Comparison of ENCODE assay signal across 8 mouse cellular contexts in the genomic region with DNA sequence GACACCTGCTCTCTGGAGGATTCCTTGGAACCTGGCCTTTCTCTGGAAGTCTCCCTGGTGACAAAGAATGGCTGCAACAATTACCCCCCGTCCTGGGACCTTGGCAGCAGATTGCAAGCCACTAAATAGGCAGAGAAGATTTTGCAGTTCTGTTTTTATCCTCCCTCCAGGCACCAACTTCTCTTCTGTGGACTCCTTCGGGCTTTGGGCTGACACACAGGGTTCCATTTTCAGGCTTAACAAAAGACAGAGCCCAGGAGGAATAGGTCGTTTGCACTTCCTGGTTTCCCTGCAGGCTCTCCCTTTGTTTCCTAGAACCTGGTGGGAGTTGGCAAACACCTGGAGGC. TPM values are rescaled to one million over a fixed set of nuclear protein-coding genes. Genes with fewer than 3 reads are reported as not detected.
DNase-seq lines count a peak whose midpoint lies in the region; ATAC-seq and TF ChIP-seq lines count a peak whose summit lies in the region.

No protein-coding gene starts in this region.

- H3K4me3 ChIP-seq in neural tube, embryonic 11.5 days (ENCODE audit: low read depth, low read length) = no peak overlapping the region
- no peak overlapping the region; the same call in 1 of the 2 replicates for H3K4me3 ChIP-seq in forebrain, embryonic 16.5 days (replicated peaks; ENCODE audit: low read length)
- H3K4me3 ChIP-seq in intestine, postnatal 0 days (ENCODE audit: low read depth, low read length) = no peak overlapping the region
- peak overlapping the region; percentile 13; the same call in 1 of the 2 replicates for H3K4me3 ChIP-seq in stomach, embryonic 15.5 days (replicated peaks)

- no peak for DNase-seq in neural tube, embryonic 11.5 days (ENCODE audit: low spot score)
- no peak for DNase-seq in neural tube, embryonic 10.5 days (ENCODE audit: extremely low spot score, low spot score)
- no peak for DNase-seq in ovary, postnatal 10 days (ENCODE audit: low spot score)
- no peak for DNase-seq in lung, postnatal 36 days

- ATAC-seq in neural tube, embryonic 11.5 days (ENCODE audit: insufficient read depth, low FRiP score, low TSS enrichment) = 0 out of 2 replicates have a peak, but pooled peaks have one; percentile 23
- ATAC-seq in forebrain, embryonic 16.5 days = peak; percentile 20; the same call in 1 of the 2 replicates
- no peak for ATAC-seq in intestine, postnatal 0 days
- ATAC-seq in stomach, embryonic 15.5 days (ENCODE audit: insufficient read depth, low FRiP score, low read depth) = no peak
- ATAC-seq in activated CD4-positive, CD25-positive, alpha-beta regulatory T cell, adult 4 months = no peak

- H3K36me3 ChIP-seq in neural tube, embryonic 11.5 days (ENCODE audit: control insufficient read depth, insufficient read depth, low read length) = no peaks in the 10 kb centered on the region
- no peaks in the 10 kb centered on the region for H3K36me3 ChIP-seq in forebrain, embryonic 16.5 days (ENCODE audit: control insufficient read depth, insufficient read depth)
- no peaks in the 10 kb centered on the region for H3K36me3 ChIP-seq in intestine, postnatal 0 days (ENCODE audit: control insufficient read depth, insufficient read depth)
- no peaks in the 10 kb centered on the region for H3K36me3 ChIP-seq in stomach, embryonic 15.5 days

- H3K27me3 ChIP-seq in neural tube, embryonic 11.5 days (ENCODE audit: control insufficient read depth, insufficient read depth, low read length) = no peaks in the 10 kb centered on the region
- H3K27me3 ChIP-seq in forebrain, embryonic 16.5 days (replicated peaks; ENCODE audit: control insufficient read depth, insufficient read depth, low read length) = no peaks in the 10 kb centered on the region
- no peaks in the 10 kb centered on the region for H3K27me3 ChIP-seq in intestine, postnatal 0 days (replicated peaks; ENCODE audit: control insufficient read depth, insufficient read depth, low read length)
- no peaks in the 10 kb centered on the region for H3K27me3 ChIP-seq in stomach, embryonic 15.5 days (replicated peaks)

- 18% methylated on average over 3 of the region's 3 CpGs for WGBS in neural tube, embryonic 11.5 days
- WGBS in forebrain, embryonic 16.5 days = 0% methylated on average over 3 of the region's 3 CpGs
- 15% methylated on average over 3 of the region's 3 CpGs for WGBS in intestine, postnatal 0 days
- 22% methylated on average over 3 of the region's 3 CpGs for WGBS in stomach, embryonic 15.5 days

- no peak for TF ChIP-seq CTCF in intestine, postnatal 0 days (IDR thresholded peaks at IDR 0.05; ENCODE audit: low read depth)

- no peaks in the 10 kb centered on the region for H3K9me3 ChIP-seq in neural tube, embryonic 11.5 days (ENCODE audit: control insufficient read depth, low read length)
- H3K9me3 ChIP-seq in forebrain, embryonic 16.5 days (ENCODE audit: control insufficient read depth, low read length) = no peaks in the 10 kb centered on the region
- no peaks in the 10 kb centered on the region for H3K9me3 ChIP-seq in intestine, postnatal 0 days (ENCODE audit: control insufficient read depth)
- no peaks in the 10 kb centered on the region for H3K9me3 ChIP-seq in stomach, embryonic 15.5 days

- no peak overlapping the region for H3K9ac ChIP-seq in neural tube, embryonic 11.5 days (ENCODE audit: low read length)
- H3K9ac ChIP-seq in forebrain, embryonic 16.5 days (replicated peaks; ENCODE audit: low read depth, low read length) = no peak overlapping the region
- no peak overlapping the region for H3K9ac ChIP-seq in intestine, postnatal 0 days (ENCODE audit: low read depth, low read length)
- H3K9ac ChIP-seq in stomach, embryonic 15.5 days = no peak overlapping the region

- no peaks in the 10 kb centered on the region for H3K4me1 ChIP-seq in neural tube, embryonic 11.5 days (ENCODE audit: control insufficient read depth, insufficient read depth, low read length)
- 0 out of 2 replicates have a peak, but pooled peaks cover 6% of the 10 kb centered on the region for H3K4me1 ChIP-seq in forebrain, embryonic 16.5 days (replicated peaks; ENCODE audit: control insufficient read depth, insufficient read depth, low read length)
- H3K4me1 ChIP-seq in intestine, postnatal 0 days (replicated peaks; ENCODE audit: control insufficient read depth, insufficient read depth, low read length) = no peaks in the 10 kb centered on the region
- H3K4me1 ChIP-seq in stomach, embryonic 15.5 days = no peaks in the 10 kb centered on the region

- H3K4me2 ChIP-seq in neural tube, embryonic 11.5 days (ENCODE audit: low read depth) = no peak overlapping the region
- peak overlapping the region; percentile 37 for H3K4me2 ChIP-seq in forebrain, embryonic 16.5 days (ENCODE audit: low read length)
- H3K4me2 ChIP-seq in intestine, postnatal 0 days (replicated peaks; ENCODE audit: low read depth) = peak overlapping the region; percentile 43
- peak overlapping the region; percentile 33 for H3K4me2 ChIP-seq in stomach, embryonic 15.5 days

- 0 out of 2 replicates have a peak overlapping the region, but pooled peaks have one; percentile 29 for H3K27ac ChIP-seq in neural tube, embryonic 11.5 days (ENCODE audit: low read depth, low read length)
- H3K27ac ChIP-seq in forebrain, embryonic 16.5 days (ENCODE audit: low read length) = no peak overlapping the region
- H3K27ac ChIP-seq in intestine, postnatal 0 days (ENCODE audit: low read depth, low read length) = no peak overlapping the region
- peak overlapping the region; percentile 45; the same call in 1 of the 2 replicates for H3K27ac ChIP-seq in stomach, embryonic 15.5 days

RNA-seq across cellular contexts. Expression of a gene that starts 7.9 kb away (rescaled TPM):
- 51.0 and 53.2 TPM in 2 replicates for polyA plus RNA-seq in neural tube, embryonic 11.5 days (2014; fragmentation: Nextera tagmentation; extraction: Ambion mirVana)
- 78.2 and 86.1 TPM in 2 replicates for polyA plus RNA-seq in forebrain, embryonic 16.5 days (2015; fragmentation: Nextera tagmentation; extraction: Ambion mirVana)
- polyA plus RNA-seq in intestine, postnatal 0 days (2015; fragmentation: Nextera tagmentation; extraction: Ambion mirVana) = 19.7 and 21.2 TPM in 2 replicates
- 39.4 and 43.5 TPM in 2 replicates for polyA plus RNA-seq in stomach, embryonic 15.5 days (2015; fragmentation: Nextera tagmentation; extraction: Ambion mirVana)
- 10 to 100 TPM; 14.2 to 19.4 TPM for polyA plus RNA-seq in activated CD4-positive, CD25-positive, alpha-beta regulatory T cell, adult 4 months (2017; shearing (Covaris generic))

Comparison
In these comparisons a context has a peak if more than half of its experiments do, and no peak if none do; other contexts are left out.
1. ATAC-seq: peak in neural tube, embryonic 11.5 days (single experiment) and forebrain, embryonic 16.5 days (single experiment); none in intestine, postnatal 0 days (single experiment), stomach, embryonic 15.5 days (single experiment) and activated CD4-positive, CD25-positive, alpha-beta regulatory T cell, adult 4 months (single experiment).
2. H3K27ac ChIP-seq: peak in neural tube, embryonic 11.5 days (single experiment) and stomach, embryonic 15.5 days (single experiment); none in forebrain, embryonic 16.5 days (single experiment) and intestine, postnatal 0 days (single experiment).